Mouse (Mus musculus): ENCODE measurements around the gene Alkbh3. TPM values are rescaled to one million over a fixed set of nuclear protein-coding genes. Genes with fewer than 3 reads are reported as not detected.

The Alkbh3 gene
- total RNA-seq (2017), result 31.3 to 51.4 TPM (median 31.8 TPM) in 3 replicates

DNA sequence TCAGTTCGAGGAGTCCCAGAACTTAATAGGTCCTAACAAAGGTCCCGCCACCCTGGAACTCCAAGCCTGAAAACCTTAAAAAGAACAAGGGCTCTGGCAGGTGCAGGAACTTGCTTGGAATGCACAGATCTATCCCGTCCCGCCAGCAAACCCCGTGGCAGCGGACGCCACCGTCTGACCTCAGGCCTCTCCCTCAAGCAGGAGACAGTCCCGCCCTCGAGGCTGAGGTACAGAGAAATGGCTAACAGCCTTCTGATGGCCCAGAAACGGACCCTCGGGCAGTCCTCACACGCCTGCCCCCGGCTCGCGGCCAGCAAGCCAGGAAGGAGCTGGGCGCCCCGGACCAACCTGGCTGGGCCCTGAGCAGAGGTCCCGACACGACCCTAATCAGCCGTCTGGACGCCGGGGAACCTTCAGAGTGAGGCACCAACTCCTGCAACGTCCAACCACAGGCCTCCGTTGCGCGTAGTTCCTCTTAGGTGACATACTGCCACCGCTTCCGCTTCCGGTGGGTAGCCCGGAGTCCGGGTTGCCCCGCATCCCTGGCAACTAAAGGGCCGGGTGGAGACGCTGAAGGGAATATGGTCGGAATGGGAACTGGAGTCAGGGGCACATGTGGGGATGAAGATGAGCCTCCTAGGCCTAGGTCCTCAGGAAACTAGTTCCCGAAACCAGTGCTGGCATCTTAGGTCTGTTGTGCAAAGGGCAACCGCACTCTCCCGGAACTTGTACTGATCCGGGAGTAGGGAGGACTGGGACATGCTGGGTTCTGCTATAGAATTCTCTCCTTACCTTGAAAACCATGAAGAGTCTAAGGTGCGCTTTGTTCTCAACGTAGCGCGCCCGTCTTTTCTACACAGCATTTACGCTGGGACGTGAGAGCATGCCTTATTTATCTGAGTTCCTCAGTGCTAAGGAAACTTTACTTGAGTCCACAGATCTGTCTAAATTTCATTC, at the start of gene Alkbh3:
Alkbh3 (minus strand) TSS at position 473 of the 957 bp plus-strand sequence.
- ATAC-seq (replicated peaks; ENCODE audit: insufficient number of reproducible peaks, low FRiP score, low TSS enrichment, poor library complexity, severe bottlenecking), result peak; percentile 100

DNA sequence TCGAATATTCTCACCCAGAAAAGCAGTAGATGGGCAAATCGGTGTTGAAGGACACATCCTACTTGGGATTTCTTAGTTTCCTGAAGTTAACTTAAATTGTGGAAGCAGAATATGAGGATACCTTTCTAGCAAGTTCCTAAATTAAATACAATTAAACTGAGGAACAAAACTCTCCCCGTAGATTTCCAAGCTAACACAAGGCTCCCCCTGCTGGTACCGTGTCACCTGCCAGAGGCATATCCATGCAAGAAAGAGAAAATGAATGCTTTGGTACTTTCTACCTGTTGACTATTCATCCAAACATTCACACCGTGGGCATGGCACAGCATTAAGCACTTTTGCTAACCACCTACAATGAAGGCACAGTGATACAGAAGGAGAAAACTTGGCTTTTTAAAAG, 48.9 kb upstream of the Alkbh3 start:
- no peak for ATAC-seq (replicated peaks; ENCODE audit: insufficient number of reproducible peaks, low FRiP score, low TSS enrichment, poor library complexity, severe bottlenecking)

DNA sequence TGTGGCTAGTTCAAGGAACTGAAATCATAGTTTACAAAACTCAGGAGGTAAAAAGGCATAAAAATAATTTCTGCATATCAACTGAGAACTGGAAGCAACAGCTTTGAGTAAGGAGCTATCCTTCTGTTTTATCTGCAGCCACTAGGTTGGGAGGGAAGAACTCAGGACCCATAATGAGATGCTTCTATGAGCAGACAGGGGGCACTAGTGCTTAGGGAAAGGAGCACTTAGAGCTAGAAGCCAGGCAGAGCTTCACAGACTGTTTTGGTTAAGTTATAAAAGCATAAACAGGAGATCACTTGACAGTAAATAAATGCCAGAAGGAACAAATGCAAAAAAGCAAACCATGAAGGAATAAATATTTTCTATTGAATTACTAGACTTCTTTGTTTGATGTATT, 44.2 kb upstream of the Alkbh3 start:
- ATAC-seq (replicated peaks; ENCODE audit: insufficient number of reproducible peaks, low FRiP score, low TSS enrichment, poor library complexity, severe bottlenecking), result no peak

DNA sequence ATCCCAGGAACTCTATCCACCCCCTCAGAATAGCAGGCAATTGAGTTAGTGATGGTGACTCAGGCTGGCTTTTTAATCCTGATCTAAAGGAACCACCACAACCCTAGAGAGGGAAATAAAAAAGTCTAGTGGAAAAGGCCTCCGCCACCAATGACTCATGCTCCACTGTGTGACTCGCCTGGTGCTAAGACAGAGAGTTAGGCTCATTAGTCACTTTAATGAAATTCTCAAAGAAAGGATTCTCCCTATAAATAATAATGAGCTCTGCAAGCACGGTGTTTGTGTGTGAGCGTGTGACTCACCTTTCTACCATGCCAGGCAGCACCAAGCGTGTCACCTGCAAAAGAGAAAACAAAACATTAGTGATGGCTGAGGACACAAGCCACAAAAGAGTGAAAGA, 41.3 kb upstream of the Alkbh3 start:
- no peak for ATAC-seq (replicated peaks; ENCODE audit: insufficient number of reproducible peaks, low FRiP score, low TSS enrichment, poor library complexity, severe bottlenecking)

DNA sequence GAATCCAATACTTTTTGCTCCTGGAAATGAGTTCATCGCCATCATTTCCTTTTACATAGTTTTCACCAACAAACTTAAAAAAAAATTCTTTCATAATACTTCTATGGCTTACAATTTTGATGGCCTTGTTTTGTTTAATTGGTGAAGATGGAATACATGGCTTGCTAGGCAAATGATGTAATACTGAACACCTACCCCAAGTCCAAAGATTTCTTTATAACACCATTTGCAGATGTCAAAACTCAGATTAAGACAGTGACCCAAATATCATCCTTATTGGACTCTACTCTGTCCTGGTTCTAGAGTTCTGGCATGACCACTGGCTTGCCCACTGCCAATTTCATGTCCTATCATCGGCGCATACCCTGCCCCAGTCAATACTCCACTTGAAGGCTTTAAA, 40.3 kb upstream of the Alkbh3 start:
- ATAC-seq (replicated peaks; ENCODE audit: insufficient number of reproducible peaks, low FRiP score, low TSS enrichment, poor library complexity, severe bottlenecking), result no peak

DNA sequence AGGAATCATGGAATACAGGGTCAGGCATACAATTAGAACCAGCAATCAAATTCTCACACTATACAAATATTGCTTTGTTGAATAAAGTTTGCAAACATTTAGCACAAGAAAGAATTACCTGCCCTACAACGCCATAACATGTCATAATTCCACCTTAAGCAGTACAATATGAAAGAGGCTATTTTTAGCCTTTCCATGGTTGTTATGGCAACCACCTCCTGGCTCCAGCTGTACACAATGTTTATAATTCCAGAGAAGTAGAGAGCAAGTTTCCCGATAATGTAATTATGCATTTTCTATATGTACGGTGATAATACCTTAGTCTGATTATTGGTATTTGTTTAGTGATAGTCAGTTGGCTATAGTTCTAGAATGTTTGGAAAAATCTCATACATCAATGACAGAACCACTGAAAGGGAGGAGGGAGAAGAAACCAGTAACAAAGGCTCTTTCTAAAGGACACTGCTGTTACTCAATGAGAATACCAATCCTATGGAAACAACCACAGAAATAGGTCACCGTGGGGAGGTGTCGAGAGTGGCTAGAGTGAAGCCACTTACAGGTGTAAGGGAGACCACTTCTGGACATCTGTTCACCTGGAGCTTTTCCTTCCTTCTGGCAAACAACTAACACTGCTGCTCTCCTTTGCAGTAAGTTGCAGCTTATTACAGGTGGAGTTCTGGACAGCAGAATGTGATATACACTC, 39.0 kb upstream of the Alkbh3 start:
- no peak for ATAC-seq (replicated peaks; ENCODE audit: insufficient number of reproducible peaks, low FRiP score, low TSS enrichment, poor library complexity, severe bottlenecking)

DNA sequence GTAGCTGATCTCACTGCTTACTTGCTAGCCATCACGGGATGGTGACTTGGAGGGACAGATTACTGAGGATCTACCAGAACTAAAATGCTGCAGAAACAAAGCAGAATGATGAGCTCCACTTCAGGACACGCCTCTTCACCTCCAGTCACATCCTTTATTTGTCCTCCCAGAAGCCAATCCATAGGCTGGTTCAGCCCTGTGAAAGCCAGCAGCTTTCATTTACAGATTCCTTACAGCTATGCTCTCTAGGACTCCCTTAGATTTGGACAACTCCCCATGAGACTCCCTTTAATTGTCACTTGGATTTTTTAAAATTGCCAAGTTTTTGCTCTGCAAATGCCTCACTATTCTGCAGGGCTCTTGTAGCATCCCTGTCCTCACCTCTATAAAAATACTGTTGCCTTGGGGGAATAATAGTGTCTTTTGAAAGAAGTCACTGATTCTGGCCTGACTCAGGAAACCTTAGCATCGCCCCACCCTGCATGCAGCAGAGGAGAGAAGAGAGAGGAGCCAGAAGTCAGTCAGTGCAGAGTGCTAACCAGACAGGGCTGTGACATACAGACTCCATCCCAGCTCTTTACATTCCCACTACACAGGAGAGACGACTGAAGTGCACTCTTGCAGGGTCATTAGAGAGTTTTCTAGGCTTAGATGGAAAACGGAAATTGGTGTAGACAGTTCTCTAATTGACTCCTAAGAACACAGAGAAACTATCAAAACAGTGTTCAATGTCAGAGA, 38.3 kb upstream of the Alkbh3 start:
- ATAC-seq (replicated peaks; ENCODE audit: insufficient number of reproducible peaks, low FRiP score, low TSS enrichment, poor library complexity, severe bottlenecking), result no peak

DNA sequence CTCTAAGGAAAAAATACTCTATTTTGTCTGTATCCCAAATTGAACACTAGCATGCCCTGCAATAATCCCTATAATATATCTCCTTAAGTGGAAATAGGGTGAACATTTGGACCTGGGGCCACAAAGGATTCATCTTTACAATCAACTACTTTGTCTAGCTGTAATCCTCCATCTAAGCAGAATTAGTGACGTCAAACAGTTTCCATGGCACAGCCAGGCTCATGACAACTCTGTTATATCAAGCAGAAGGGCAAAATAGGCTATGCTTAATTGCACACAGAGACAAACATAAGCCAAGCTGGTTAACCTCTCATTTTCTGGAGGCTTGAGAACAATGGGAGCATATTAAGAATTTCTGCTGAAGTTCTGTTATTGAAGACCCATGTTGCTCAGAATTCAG, 37.7 kb upstream of the Alkbh3 start:
- no peak for ATAC-seq (replicated peaks; ENCODE audit: insufficient number of reproducible peaks, low FRiP score, low TSS enrichment, poor library complexity, severe bottlenecking)

DNA sequence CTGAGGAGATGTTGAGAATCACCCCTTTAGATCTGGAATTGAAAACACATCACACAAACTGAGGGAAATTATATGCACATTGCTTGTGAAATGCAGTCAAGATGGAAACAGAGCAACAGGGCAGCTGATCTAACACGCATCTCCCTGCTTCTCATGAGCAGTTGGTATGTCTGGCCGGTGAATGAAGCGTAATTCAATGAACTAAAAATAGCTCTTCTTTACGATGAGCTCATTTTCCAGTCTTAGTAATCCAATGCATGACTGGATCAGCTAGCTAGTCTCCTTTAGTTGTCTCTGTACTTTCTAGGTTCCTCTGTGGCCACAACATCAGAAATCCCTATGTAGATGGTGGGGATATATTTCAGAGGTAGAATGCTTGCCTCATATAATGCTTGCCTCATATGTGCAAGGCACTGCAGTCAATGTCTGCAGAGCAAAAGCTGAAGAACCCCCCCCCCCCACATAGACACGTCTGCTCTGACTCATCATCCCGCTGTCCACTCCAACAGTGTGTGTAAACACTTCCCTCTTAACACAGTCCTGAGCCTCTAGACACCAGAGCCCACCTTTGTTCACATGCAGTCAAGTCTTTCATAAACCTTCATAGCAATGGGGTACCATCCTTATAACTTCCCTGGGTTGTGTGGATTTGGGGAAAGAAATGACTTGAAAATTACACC, 34.9 kb upstream of the Alkbh3 start:
- no peak for ATAC-seq (replicated peaks; ENCODE audit: insufficient number of reproducible peaks, low FRiP score, low TSS enrichment, poor library complexity, severe bottlenecking)

DNA sequence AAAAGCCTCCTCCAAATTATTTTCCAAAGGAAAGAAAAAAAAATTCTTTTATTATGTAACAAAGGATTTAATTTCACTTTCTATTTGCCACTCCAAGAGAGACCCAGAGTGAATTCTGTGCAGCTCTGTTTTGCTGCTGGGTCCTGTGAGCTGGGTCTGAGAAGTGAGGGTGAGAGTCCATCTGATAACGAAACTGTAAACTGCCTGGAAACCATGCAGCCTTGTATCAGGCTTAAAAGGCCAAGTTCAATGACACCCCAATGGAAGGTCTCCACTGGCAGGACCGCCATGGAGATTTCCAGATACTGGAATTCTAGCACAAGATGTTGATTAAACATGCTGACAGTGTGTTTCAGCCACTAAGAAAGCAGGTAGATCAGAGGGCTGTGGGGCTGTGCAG, 33.6 kb upstream of the Alkbh3 start:
- no peak for ATAC-seq (replicated peaks; ENCODE audit: insufficient number of reproducible peaks, low FRiP score, low TSS enrichment, poor library complexity, severe bottlenecking)

DNA sequence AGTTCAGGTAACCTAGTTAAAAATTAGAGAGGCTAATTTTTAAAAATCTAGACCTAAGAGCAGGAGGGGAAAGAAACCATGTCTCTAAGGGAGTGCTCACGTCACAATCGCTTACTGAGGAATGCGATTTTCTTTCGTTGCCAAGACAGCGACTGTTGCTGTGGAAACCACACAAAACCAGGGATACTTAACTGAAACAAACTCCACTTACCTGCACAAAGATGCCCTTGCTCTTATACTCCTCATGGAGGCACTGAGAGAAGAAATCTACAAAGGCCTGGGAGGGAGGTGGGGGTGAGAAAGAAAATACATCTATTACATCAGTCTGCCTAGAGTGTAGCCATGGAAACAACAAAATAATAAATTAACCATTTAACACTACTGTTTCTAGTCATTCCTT, 33.1 kb upstream of the Alkbh3 start:
- ATAC-seq (replicated peaks; ENCODE audit: insufficient number of reproducible peaks, low FRiP score, low TSS enrichment, poor library complexity, severe bottlenecking), result no peak

DNA sequence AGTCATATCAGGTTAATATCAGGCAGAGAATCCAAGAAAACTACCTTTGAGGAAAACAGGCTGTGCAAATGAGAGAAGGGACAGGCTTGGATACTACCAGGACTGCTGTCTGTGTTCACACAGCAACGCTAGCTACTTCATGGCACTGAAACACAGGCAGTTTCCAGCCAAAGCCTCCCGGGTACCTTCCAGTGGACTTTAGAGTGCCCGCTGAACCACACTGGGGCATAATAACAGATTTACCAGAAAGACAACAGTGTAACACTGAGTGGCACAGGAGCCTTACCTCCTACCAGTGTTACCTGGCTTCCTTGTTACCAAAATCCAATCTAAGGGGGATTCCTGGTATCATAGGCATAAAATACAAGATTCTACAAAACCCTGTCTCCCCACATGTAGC, 31.9 kb upstream of the Alkbh3 start:
- ATAC-seq (replicated peaks; ENCODE audit: insufficient number of reproducible peaks, low FRiP score, low TSS enrichment, poor library complexity, severe bottlenecking), result no peak

DNA sequence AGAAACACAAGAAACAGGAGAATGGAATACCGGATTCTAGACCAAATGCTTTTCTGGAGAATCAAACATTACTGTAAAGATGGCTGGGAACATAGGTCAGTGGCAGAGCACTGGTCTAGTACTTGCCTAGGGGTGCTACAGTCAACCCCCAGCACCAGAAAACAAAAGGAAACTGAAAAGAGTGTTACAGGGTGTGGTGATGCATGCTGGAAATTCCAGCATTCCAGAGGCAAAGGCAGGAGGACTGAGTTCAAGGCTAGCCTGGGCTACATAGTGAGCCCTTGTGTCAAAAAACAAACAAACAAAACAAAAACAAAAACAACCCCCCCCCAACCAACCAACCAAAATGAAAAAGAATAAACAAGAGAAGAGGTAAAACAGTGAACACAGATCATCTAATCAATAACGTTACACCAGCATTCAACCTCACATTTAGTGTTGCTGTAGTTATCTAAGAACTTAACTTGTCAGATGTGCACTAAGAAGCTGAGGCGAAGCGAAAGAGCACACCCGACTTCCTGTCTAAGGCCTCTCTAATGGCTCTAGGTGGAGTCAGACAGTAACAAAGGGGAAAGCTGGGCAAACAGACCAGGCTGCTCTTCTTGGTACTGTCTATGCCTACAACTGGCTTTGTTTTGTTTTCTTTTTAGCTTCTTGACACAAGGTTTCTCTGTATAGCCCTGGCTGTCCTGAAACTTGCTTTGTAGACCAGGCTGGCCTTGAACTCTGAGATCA, 30.0 kb upstream of the Alkbh3 start:
- no peak for ATAC-seq (replicated peaks; ENCODE audit: insufficient number of reproducible peaks, low FRiP score, low TSS enrichment, poor library complexity, severe bottlenecking)

DNA sequence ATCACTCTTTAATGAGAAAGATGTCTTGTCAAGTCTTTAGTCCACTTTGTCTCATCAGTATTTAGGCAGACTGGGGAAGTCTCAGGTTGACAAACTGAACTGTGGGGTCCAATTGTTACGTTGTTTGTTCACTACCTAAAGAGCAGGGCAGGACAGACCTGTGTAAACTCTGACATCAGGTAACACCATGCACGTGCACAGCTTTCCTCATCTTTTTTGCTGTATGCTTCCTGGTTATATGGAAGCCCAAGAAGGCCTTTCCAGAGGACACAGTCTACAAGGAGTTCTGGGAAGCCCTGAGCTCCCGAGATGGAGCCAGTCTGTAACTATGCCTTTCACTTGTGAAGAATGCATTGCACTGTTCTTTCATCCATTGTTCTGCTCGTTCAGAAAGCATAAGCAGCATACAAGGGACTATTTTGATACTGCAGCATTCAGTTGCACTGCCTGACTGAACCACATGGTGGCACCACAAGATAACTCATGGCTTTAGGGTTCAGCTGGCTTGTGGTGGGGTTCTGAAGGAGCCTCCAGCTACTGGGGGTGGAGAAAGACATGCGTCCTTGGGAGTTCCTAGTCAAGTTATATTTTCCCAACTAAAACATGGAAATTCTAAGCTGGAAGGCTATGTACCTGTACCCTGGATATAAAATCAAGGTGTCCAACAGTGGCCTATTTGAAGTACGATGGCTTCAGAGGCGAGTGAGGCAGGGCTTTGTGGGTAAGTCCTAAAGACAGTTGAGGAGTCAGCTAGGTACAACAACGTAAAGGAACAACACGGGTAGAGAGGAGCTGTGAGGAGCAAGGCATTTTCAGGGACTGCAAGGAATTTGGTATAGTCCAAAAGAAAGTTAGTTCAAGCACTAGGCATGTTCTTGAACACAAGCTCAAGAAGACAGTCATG, 25.1 kb upstream of the Alkbh3 start:
- ATAC-seq (replicated peaks; ENCODE audit: insufficient number of reproducible peaks, low FRiP score, low TSS enrichment, poor library complexity, severe bottlenecking), result no peak

DNA sequence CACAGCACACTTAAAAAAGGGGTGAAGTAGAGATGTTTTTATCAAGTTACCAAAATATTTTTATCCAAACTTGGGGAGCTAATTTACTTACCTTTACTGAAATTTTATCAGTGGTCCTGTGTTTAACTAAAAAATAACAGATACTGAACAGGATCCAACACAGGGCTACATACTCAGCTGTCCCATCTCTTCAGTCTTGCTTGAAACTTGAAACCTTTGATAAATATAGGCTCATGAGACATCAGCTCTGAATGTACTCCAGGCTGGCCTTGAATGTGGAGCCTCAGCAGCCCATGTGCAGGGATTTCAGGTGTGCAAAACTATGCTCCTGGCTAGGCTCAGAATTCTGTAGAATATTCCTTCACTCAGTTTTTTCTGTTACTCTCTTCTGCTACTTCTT, 20.0 kb upstream of the Alkbh3 start:
- no peak for ATAC-seq (replicated peaks; ENCODE audit: insufficient number of reproducible peaks, low FRiP score, low TSS enrichment, poor library complexity, severe bottlenecking)

DNA sequence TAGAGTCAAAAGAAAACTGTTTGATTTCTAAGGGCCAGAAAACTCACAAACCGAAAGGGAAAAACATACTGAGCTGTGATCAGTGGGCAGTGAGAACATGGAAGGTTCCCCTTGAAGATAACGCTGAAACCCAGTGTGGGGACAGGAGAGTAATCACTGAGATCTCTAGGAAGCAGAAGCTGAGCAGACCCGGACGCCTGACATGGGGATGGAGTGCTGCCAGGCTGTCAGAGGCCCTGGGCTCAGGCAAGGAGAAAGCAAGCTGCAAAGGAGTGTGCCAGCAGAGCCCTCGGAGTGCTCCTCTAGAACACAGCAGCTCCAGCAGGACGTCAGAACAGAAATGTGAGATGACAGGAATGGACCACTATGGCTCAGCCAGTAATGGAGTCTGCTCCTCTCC, 14.0 kb upstream of the Alkbh3 start:
- 0 out of 2 replicates have a peak, but pooled peaks have one; percentile 22 for ATAC-seq (replicated peaks; ENCODE audit: insufficient number of reproducible peaks, low FRiP score, low TSS enrichment, poor library complexity, severe bottlenecking)

DNA sequence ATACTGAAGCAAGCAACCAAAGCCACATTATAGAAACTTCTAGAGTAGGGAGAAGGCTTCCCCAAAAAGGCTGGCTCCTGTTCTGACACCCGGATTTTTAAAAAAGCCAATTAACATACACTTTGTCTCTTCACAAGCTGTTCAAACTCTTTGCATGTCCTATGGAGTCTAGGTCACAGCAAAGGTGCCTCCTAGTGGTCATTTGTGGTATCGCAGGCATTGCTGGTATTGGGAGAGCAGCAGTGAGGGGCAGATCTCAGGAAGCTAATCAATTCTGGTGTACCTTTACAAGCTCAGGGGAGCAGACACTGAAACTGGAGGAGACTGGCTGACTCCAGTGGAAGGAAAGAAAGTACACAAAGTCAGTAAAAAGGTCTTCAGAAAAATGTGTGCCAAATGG, 8.3 kb downstream of the Alkbh3 start:
- peak; percentile 77; the same call in 1 of the 2 replicates for ATAC-seq (replicated peaks; ENCODE audit: insufficient number of reproducible peaks, low FRiP score, low TSS enrichment, poor library complexity, severe bottlenecking)
